Mouse (Mus musculus) CH12.LX (cell line): ENCODE measurements around the gene Psma7. TPM values are rescaled to one million over a fixed set of nuclear protein-coding genes. Genes with fewer than 3 reads are reported as not detected.

Source experiments
- DNase-seq: peaks from one replicate; pipeline ENCODE4 v3.0.0-alpha.2; 2013; ENCODE audit errors: extremely low read depth
- H3K27ac ChIP-seq: 2 replicates; pipeline ENCODE4 v1.5.1; 2012; ENCODE audit warnings: low read depth, mild to moderate bottlenecking, control low read depth, moderate library complexity; ENCODE audit not compliant: insufficient read depth
- H3K27me3 ChIP-seq: replicated peaks from 2 replicates; pipeline ENCODE3; 2012; ENCODE audit warnings: inconsistent platforms
- H3K36me3 ChIP-seq, 2 experiments: replicated peaks in 1 of 2; 2 replicates each; pipeline versions ENCODE3 to v1.6.1; 2012; ENCODE audit warnings: inconsistent platforms in 1 of 2, low read length in 1 of 2, mild to moderate bottlenecking in 1 of 2, mixed read lengths in 1 of 2, moderate library complexity in 1 of 2; ENCODE audit not compliant: control insufficient read depth in 1 of 2, insufficient read depth in 1 of 2
- H3K4me1 ChIP-seq, 2 experiments: 2 replicates each; pipeline ENCODE4 v1.6.1; 2012; ENCODE audit warnings: inconsistent platforms in 1 of 2, moderate library complexity in 1 of 2; ENCODE audit not compliant: insufficient read depth in 2 of 2, control insufficient read depth in 1 of 2
- H3K4me2 ChIP-seq: 2 replicates; pipeline ENCODE4 v1.6.1; 2012; ENCODE audit warnings: low read depth, mild to moderate bottlenecking, control low read depth; ENCODE audit not compliant: poor library complexity, insufficient read depth, severe bottlenecking
- H3K4me3 ChIP-seq, 3 experiments: fragments of 150-350 bp in 1 of 3; sonication (generic) in 1 of 3; replicated peaks in 1 of 3; 2 replicates each; pipeline versions ENCODE3 to v1.5.1; 2011 to 2012; ENCODE audit warnings: low read depth in 2 of 3, low read length in 2 of 3, mild to moderate bottlenecking in 2 of 3, moderate library complexity in 2 of 3, control low read depth in 1 of 3, improper control_type of control experiment in 1 of 3, inconsistent platforms in 1 of 3, mixed read lengths in 1 of 3; ENCODE audit not compliant: poor library complexity in 1 of 3
- H3K79me2 ChIP-seq: replicated peaks from 2 replicates; pipeline ENCODE4 v1.6.1; 2012; ENCODE audit warnings: mild to moderate bottlenecking, moderate library complexity; ENCODE audit not compliant: control insufficient read depth, poor library complexity, insufficient read depth, severe bottlenecking; ENCODE audit errors: extremely low read depth
- H3K9ac ChIP-seq: 2 replicates; pipeline ENCODE4 v1.6.1; 2012; ENCODE audit warnings: low read depth, mild to moderate bottlenecking, control low read depth, moderate library complexity; ENCODE audit not compliant: insufficient read depth
- H3K9me3 ChIP-seq: replicated peaks from 2 replicates; pipeline ENCODE3; 2012; ENCODE audit warnings: low read length, inconsistent platforms, mixed read lengths
- E2F4 ChIP-seq: IDR thresholded peaks from 2 replicates; pipeline ENCODE4 v1.6.1; 2011; ENCODE audit warnings: low read depth, low read length, improper control_type of control experiment; ENCODE audit not compliant: insufficient replicate concordance
- EP300 ChIP-seq: IDR thresholded peaks from 2 replicates; pipeline ENCODE4 v1.6.1; 2011; ENCODE audit warnings: low read length, improper control_type of control experiment
- MAX ChIP-seq: IDR thresholded peaks from 2 replicates; pipeline ENCODE4 v1.6.1; 2011; ENCODE audit warnings: low read length, improper control_type of control experiment
- MAZ ChIP-seq: IDR thresholded peaks from 2 replicates; pipeline ENCODE4 v1.6.1; 2012; ENCODE audit warnings: low read depth, mild to moderate bottlenecking, inconsistent platforms, low read length, improper control_type of control experiment, moderate library complexity
- MEF2A ChIP-seq: IDR thresholded peaks from 2 replicates; pipeline ENCODE4 v1.6.1; 2014; ENCODE audit warnings: low read depth, mild to moderate bottlenecking, inconsistent platforms, low read length, improper control_type of control experiment, borderline replicate concordance
- NELFE ChIP-seq: IDR thresholded peaks from 2 replicates; pipeline ENCODE4 v1.6.1; 2011; ENCODE audit warnings: low read depth, low read length, improper control_type of control experiment
- NRF1 ChIP-seq: IDR thresholded peaks from 2 replicates; pipeline ENCODE4 v1.6.1; 2014; ENCODE audit warnings: low read depth, mild to moderate bottlenecking, inconsistent platforms, low read length, improper control_type of control experiment, moderate library complexity
- RAD21 ChIP-seq: IDR thresholded peaks from 2 replicates; pipeline ENCODE4 v1.6.1; 2011; ENCODE audit warnings: low read depth, mild to moderate bottlenecking, low read length, improper control_type of control experiment, moderate library complexity
- TBP ChIP-seq: conservative IDR thresholded peaks from 2 replicates; pipeline ENCODE4 v1.6.1; 2011; ENCODE audit warnings: low read depth, low read length, improper control_type of control experiment
- UBTF ChIP-seq: IDR thresholded peaks from 2 replicates; pipeline ENCODE4 v1.6.1; 2012; ENCODE audit warnings: low read depth, mild to moderate bottlenecking, inconsistent platforms, low read length, improper control_type of control experiment, moderate library complexity
- ZKSCAN1 ChIP-seq: IDR thresholded peaks from 2 replicates; pipeline ENCODE4 v1.6.1; 2012; ENCODE audit warnings: low read depth, inconsistent platforms, low read length, improper control_type of control experiment, borderline replicate concordance
- ZMIZ1 ChIP-seq: IDR thresholded peaks from 2 replicates; pipeline ENCODE4 v1.6.1; 2012; ENCODE audit warnings: low read depth, mild to moderate bottlenecking, inconsistent platforms, low read length, improper control_type of control experiment
- ZNF384 ChIP-seq: IDR thresholded peaks from 2 replicates; pipeline ENCODE4 v1.6.1; 2012; ENCODE audit warnings: low read depth, low read length, improper control_type of control experiment, inconsistent platforms
- dilution Hi-C: fragments of 300-500 bp; cut with MboI; formaldehyde crosslinking; loops from 2 replicates; pipeline ENCODE4 v1.14.3; 2020; ENCODE audit warnings: low sequenced_read_pairs; ENCODE audit not compliant: extremely low pct_unique_long_range_greater_than_20kb, extremely low pct_ligation_motif_present
- in situ Hi-C: fragments of 300-500 bp; cut with MboI; formaldehyde crosslinking; loops from 3 replicates; pipeline ENCODE4 v1.14.3; 2019; ENCODE audit warnings: low sequenced_read_pairs, low pct_ligation_motif_present, low pct_unique_long_range_greater_than_20kb, mixed read lengths
- polyA plus RNA-seq: library from polyadenylated mRNA; unstranded; fragments of >175 nt; gene quantifications from 2 replicates; pipeline ENCODE4 v1.2.1, GENCODE M21; 2012; ENCODE audit warnings: low read depth; ENCODE audit not compliant: insufficient read length
- total RNA-seq, 2 experiments: library from RNA; depleted of rRNA; stranded (reverse); fragments of 300-350 nt in 1 of 2; fragments of >200 nt in 1 of 2; gene quantifications; 2 replicates each; pipeline ENCODE4 v1.2.3; 2012 to 2014

The Psma7 gene
- total and polyA plus RNA-seq, 3 experiments: 443 to 569 (median 466) TPM

DNA sequence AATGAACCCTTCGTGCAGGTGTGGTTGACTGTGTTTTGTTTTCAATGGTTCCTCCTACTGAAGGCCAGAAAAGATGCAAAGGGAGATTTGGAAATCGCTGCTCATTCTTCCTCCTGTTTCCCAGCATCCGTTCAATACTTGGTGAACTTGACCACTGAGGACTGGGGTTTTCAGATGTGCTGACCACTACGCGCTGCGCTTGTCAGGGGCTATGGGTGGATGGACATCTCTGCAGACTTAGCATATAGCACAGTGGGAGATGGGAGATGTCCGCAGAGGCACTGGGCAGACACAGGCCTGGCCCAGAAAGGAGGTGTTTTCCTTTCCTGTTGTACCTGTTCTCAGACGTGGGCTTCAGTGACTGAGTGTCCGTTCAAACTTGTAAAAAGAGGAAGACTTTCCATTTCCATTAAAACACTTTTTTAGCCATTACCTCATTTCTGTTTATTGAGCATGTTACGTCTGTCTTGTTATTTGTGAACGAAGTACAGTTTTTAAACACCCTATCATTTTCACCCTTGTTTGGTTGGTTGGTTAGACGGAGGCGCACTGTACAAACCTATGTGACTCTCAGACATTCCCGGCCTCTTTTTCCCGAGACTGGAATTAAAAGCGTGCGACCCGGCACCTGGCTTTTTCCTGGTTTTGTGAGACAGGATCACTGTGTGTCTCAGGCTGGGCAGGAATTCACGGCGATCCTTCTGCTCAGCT, 27.7 kb upstream of the Psma7 start:
- H3K79me2 ChIP-seq: peaks cover 4% of the 10 kb centered on the region; the same call in 1 of the 2 replicates
- in situ Hi-C loops (no loop called here), dilution Hi-C loops (loop anchor here (25.0 kb wide), 1 partner anchor 158 kb away; no protein-coding TSS in a partner anchor)
- H3K9me3 ChIP-seq: no peaks in the 10 kb centered on the region
- H3K4me3 ChIP-seq: peak overlapping the region; percentile 79 to 90 (median 87)
- no peak overlapping the region for H3K27ac ChIP-seq
- H3K4me1 ChIP-seq: peaks cover 10 to 19% of the 10 kb centered on the region in 2 experiments
- peak overlapping the region; percentile 86 for H3K9ac ChIP-seq
- H3K27me3 ChIP-seq: no peaks in the 10 kb centered on the region
- peak overlapping the region; percentile 31; the same call in 1 of the 2 replicates for H3K4me2 ChIP-seq
- TF ChIP-seq MEF2A (no peak), ZMIZ1 (no peak), MAX (no peak), ZNF384 (no peak), MAZ (no peak), RAD21 (no peak), ZKSCAN1 (no peak), E2F4 (no peak), UBTF (no peak), EP300 (no peak), TBP (no peak), NRF1 (no peak)
- DNase-seq: no peak
- peaks cover 14 to 34% of the 10 kb centered on the region in 2 experiments for H3K36me3 ChIP-seq

DNA sequence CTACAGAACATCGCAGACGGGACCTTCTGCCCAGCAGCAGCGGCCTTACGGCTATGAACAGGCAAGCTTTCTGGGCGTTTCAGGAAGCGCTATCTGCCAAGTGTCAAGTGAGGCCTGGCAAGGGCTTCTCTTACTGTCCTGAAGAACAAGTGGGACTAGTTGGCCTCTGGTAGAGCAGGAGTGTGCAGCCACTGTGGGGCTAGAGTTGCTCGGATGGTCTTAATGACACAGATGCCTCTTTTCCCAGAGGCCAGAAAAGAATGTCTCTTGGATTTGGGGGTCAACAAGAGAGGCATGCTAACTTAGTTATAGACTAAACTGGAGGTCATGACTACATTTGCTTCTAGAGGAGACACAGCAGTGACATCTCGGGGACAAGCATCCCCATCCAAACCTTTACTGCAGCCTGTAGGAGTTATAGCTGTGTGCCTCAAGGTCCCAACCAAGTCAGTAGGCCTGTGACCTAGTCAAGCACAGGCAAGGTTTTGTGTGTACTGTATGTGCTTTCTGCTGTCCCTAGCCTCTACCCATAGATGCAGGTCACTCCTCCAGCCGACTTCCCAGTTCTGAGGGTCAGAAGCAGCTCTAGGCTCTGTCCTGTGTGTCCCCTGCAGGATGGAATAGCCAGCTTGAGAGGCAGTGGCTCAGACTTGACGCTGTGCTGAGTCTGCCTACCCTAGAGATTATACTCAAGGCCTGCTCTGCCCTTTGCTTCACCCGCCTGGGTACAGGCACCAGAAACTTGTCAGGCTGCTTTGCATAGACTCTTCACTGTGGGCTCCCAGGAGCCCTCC, 21.3 kb upstream of the Psma7 start:
- Histone ChIP-seq H3K36me3 (peaks cover 33 to 58% of the 10 kb centered on the region in 2 experiments), H3K79me2 (no peaks in the 10 kb centered on the region), H3K9me3 (no peaks in the 10 kb centered on the region), H3K27ac (no peak overlapping the region), H3K4me2 (no peak overlapping the region), H3K27me3 (no peaks in the 10 kb centered on the region), H3K4me3 (no peak overlapping the region), H3K9ac (no peak overlapping the region), H3K4me1 (peaks cover 0 to 10% of the 10 kb centered on the region in 2 experiments; a peak in 1 of 4 replicates)
- dilution Hi-C loops (loop anchor here (25.0 kb wide), 1 partner anchor 151 kb away; no protein-coding TSS in a partner anchor), in situ Hi-C loops (no loop called here)
- DNase-seq: no peak
- no peak for TF ChIP-seq NELFE
